Mouse (Mus musculus) layer of hippocampus, postnatal 10 days (tissue): ENCODE results near the gene Iqck. TPM values are rescaled to one million over a fixed set of nuclear protein-coding genes. Genes with fewer than 3 reads are reported as not detected.
A peak's percentile ranks its signal among the peaks of the same experiment; 100 is the strongest.

ENCODE experiments used
- DNase-seq, 2 experiments: peaks; one replicate each; pipeline ENCODE4 v3.0.0; 2021; ENCODE audit warnings: low spot score in 2 of 2
- total RNA-seq, 2 experiments: library from RNA; stranded (reverse); gene quantifications; 2 replicates each; pipeline ENCODE4 v1.2.3; 2021

The Iqck gene
- total RNA-seq, 2 experiments from 2014 or later: 3.3 to 4.5 TPM

GRCm38 (mm10) chr7:118911571-118911970 lies 56.0 kb downstream of the Iqck start:
- DNase-seq: no peak

- no peak for DNase-seq
Measured at GRCm38 (mm10) chr7:118912049-118912490, 56.5 kb downstream of the Iqck start.

- DNase-seq: no peak
Measured at GRCm38 (mm10) chr7:118914561-118915165, 59.1 kb downstream of the Iqck start.

- no peak for DNase-seq
Measured at GRCm38 (mm10) chr7:118919261-118920006, 63.9 kb downstream of the Iqck start.

- DNase-seq: no peak
Measured at GRCm38 (mm10) chr7:118922441-118923202, 67.1 kb downstream of the Iqck start.

- DNase-seq: no peak
Measured at GRCm38 (mm10) chr7:118925547-118925946, 70.0 kb downstream of the Iqck start.

GRCm38 (mm10) chr7:118926516-118927260 lies 71.1 kb downstream of the Iqck start:
- no peak for DNase-seq

- no peak for DNase-seq
Measured at GRCm38 (mm10) chr7:118927279-118927678, 71.7 kb downstream of the Iqck start.

GRCm38 (mm10) chr7:118928316-118928715 lies 72.8 kb downstream of the Iqck start:
- DNase-seq: no peak

- DNase-seq: no peak
Measured at GRCm38 (mm10) chr7:118928916-118929315, 73.4 kb downstream of the Iqck start.

GRCm38 (mm10) chr7:118929601-118930311 lies 74.2 kb downstream of the Iqck start:
- DNase-seq: peak in 1 of 2 experiments; percentile 39

GRCm38 (mm10) chr7:118931502-118932395 lies 76.2 kb downstream of the Iqck start:
- no peak for DNase-seq

- no peak for DNase-seq
Measured at GRCm38 (mm10) chr7:118935306-118935705, 79.8 kb downstream of the Iqck start.

GRCm38 (mm10) chr7:118936844-118937243 lies 81.3 kb downstream of the Iqck start:
- no peak for DNase-seq

- no peak for DNase-seq
Measured at GRCm38 (mm10) chr7:118937469-118938387, 82.2 kb downstream of the Iqck start.

- peak; percentile 34 to 39 for DNase-seq
Measured at GRCm38 (mm10) chr7:118942297-118942696, 86.7 kb downstream of the Iqck start.

- DNase-seq: no peak
Measured at GRCm38 (mm10) chr7:118943170-118943569, 87.6 kb downstream of the Iqck start.

GRCm38 (mm10) chr7:118944884-118945283 lies 89.3 kb downstream of the Iqck start:
- no peak for DNase-seq
